Mouse (Mus musculus) CH12F3 (cell line): Measurements from ENCODE around the gene Gpr108.

ENCODE experiments used
- in situ Hi-C: fragments of 300-500 bp; cut with MboI; formaldehyde crosslinking; loops from 2 replicates; pipeline ENCODE4 v1.14.3; 2020; ENCODE audit warnings: low sequenced_read_pairs

The Gpr108 gene

DNA sequence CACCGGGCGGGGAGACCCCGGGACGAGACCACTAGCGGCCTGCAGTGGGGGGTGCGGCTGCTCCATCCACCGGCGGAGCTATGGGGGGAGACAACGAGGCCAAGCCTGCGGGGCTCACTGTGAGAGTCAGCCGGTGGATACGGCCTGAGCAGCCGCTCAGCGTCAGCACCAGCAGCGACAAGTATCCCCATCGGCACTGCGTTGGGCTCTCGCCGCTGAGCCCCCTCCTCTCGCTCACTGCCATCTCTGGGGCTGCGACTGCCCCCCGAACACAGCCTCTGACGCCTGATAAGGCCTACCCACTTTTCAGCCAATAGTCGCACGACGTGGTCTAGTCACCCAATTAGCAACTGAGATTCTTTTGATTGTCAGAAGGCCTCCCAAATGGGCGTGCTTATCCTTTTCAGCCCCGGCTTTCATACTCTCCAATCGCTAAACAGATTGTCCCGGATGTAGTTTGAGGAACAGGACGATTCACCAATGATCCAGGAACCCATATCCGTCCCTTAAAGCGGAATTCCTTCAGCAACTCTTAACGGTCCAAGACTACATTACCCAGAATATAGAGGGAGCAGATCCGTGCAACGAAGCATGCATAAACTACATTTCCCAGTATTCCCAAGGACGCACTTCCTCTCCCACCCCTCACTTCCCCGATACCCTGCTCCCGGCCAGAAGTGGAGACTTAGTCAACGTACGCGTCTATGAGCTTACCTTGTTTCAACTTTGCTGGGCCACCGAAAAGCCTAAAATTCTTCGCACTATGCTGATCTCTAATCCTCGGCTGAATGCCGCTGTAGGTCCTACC, 649 bp downstream of the Gpr108 start:
- in situ Hi-C loops, result loop anchor here (10.0 kb wide), 1 partner anchor 87 kb away; no protein-coding TSS in a partner anchor

DNA sequence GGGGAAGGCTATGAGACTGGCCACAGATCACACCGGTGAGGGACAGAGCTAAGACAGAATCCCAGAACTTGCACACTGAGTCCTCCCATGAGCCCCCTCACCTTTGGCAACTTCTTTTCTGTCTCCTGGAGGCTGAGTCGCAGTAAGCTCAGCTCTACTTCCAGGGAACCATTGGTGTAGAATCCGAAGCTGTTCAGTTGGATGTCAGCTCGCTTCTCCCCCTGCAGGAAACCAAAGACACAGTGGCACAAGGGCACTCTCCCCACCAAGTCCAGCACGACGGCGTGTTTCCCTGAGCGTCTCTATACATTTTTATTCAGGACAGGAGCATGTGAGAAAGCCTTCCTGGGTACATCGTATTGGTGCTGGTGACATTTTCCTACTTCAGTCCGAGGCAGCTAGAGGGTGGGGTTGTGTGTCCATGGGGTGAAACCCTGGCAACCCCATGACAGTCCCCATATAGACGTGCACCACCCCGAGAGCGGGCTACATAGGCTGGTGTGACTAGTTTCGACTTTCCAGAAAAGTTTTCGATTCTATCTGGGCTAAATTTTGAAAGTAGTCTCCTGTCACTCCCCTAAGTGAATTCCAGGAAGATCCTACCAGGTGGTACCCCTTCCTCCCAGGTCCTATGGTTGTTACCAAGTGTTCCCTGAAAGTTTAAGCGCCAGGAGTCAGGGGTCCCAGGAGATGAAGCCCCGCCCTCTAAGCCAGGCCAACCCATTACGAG, 1.4 kb downstream of the Gpr108 start:
- in situ Hi-C loops, result loop anchor here (10.0 kb wide), 1 partner anchor 88 kb away; no protein-coding TSS in a partner anchor

DNA sequence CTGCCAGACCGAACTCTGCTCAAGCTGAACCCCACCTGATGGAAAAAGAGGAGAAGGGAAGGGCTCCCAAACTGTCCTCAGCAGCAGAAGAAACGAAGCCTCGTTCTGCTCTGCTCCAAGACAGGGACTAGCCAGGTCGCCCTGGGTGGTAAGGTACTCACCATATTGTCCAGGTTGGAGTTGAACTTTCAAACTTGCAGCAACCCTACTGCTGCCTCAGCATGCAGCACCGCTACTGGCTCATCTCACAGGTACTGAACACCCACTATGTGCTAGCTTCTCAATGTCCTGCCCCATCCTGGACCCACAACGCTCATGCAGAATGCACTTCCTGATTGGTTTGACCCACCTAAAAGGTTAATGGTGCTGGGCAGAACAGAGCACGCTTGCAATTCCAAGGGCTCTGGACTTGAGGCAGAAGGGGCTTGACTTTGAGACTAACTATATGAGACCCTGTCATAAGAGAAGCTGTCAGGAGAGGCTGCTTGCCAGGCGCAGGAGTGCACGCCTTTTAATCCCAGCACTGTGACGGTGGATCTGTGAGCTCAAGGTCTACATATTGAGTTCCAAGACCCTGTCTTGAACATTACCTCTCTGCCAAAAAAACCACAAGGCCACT, 2.8 kb downstream of the Gpr108 start:
- in situ Hi-C loops, result loop anchor here (10.0 kb wide), 1 partner anchor 89 kb away; no protein-coding TSS in a partner anchor

DNA sequence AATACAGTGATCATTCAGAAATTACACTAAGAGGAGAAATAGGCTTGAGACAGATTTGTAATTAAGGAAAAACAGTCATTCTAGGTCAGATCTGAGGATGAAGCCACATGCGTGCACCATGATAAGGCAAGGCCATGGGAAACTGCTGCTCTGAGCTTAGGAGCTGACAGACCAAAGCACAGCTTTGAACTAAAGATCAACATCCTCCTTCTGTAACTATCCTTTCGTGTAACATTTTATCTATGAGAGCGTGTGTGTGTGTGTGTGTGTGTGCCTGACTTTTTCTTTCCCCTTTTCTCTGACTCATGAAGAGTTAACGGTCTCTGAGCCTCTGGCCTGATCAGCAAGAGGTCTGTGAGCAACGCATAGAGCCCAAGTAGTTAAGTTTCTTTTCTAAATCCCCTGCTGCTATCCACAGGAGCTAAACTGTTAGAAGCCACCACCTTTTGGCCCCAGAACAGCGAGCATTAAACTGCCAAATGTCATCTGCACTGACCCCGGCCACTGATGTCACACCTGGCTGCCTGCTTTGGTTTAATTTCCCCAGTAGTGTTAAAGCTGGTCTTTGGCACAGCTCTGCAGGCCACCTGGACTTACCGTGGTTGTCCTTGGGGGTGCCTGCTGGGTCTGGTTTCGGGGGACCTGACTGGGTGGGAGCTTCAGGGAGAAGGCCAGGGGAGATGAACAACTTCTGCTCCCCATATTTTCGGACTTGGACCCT, 4.4 kb downstream of the Gpr108 start:
- in situ Hi-C loops, result loop anchor here (10.0 kb wide), 1 partner anchor 91 kb away; no protein-coding TSS in a partner anchor

DNA sequence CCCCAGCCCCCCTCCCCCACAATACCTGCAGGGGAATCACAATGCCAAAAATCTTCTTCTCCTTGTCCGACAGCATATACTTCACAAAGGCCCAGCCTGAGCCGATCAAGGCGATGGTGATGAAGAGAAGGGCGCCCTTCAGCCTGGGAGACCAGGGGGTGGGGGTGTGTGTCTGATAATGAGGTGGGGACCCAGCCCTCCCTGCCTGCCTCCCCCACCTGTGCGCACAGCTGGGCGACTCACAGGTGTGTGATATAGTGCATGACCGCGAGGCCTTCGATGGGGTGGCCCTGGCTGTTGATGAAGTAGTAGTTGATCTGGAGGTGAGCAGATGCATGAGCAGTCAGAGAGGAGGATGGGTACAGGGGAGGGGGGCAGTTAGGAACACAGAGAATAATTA, 11.1 kb downstream of the Gpr108 start:
- in situ Hi-C loops, result no loop called here

DNA sequence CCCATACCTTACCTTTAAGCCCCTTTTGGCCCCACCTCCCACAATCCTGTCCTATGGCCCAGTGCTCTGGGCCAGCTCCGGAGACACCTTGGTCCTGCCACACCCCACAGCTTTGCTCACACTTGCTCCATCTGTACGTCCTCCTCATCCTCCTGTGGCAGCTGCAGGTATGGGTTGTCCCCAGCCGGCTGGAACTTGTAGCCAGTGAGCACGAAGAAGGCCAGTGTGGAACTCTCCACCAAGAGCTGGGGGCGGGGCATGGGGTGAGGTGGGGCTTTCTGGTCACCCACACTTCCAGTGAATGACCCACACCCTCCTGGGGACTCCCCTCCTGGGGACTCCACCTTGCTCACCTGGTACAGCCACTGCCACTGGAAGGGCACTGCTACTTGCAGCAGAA, 12.4 kb downstream of the Gpr108 start:
- in situ Hi-C loops, result no loop called here

DNA sequence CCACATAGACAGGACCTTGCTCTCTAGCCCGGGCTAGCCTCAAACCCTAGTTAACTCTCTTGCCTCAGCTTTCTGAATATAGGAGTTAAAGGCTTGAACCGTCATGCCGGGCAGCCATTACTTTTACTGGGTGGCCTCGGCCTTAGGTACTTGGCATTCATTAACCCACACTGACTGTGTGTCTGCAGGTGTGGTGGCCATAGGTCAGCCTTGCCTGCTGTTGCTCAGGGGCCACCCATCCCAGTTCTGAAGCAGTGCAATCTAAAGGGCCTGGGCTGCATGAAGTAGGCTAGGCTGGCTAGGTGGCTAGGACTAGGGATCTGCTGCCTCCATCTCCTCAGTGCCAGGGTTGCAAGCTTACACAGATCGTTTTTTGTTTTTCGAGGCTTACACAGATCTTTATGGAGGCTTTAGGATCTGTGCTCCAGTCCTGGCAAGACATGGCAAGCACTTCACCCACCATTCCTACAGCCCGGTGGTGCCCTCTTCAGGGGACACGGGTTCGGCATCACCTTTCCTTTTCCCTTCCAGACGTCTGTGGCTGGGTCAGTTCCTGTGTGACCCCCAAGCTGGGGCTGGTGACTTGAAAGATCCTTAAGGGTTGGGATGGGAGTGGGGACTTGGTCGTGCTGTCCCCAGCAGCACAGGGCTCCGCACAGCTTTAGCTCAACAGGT, 13.9 kb downstream of the Gpr108 start:
- in situ Hi-C loops, result no loop called here

DNA sequence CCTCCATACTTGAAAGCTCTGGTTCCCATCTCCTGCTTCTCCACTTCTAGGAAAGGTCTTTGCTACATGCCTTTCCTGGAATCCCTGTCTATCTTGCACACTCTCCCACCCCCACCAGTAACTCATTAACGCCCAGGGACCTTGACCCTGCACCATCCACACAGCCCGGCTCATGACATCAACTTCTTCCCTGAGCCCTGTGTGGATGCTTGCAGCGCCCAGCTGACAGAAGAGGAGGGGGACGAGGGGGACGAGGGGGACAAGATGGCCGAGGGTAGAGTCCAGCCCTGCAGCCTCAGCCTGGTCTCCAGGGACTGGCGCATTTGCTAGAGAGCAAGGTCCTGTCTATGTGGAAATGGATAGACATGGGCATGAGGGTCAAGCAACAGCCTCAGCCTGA, 15.2 kb downstream of the Gpr108 start:
- in situ Hi-C loops, result no loop called here

DNA sequence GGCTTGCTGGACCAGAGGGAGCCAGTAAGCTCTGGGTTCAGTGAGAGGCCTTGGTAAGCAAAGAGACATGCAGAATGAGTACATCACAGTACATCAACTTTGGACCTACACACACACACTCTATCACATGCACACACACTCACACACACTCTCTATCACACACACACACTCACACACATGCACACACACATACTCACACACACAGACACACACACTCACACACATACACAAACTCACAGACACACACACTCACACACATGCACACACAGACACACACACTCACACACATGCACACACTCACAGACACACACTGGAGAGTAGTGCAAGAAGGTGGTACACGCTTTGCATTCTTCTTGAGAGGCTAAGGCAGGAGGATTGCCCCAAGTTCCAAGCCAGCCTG, 16.0 kb downstream of the Gpr108 start:
- in situ Hi-C loops, result no loop called here

DNA sequence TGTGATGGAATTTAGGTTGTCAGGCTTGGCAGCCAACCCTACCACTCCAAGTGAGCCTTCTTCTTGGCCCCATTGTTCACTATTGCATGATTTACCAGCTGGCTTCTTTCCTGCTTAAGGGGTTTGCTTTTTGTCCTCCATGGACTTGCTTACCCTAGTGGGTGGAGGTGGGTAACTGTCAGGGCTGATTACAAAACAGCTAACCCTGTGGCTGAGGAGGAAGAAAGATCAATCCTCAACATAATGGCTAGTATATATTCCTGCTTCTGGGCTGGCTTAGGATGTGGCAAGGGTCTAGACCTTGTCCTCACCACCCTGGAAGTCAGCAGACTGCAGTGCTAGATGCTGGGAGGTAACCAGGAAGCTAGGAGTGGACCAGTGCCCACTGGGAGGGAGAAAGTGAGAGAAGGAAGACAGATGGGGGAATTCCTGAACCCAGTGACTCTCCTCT, 16.9 kb downstream of the Gpr108 start:
- in situ Hi-C loops, result no loop called here

DNA sequence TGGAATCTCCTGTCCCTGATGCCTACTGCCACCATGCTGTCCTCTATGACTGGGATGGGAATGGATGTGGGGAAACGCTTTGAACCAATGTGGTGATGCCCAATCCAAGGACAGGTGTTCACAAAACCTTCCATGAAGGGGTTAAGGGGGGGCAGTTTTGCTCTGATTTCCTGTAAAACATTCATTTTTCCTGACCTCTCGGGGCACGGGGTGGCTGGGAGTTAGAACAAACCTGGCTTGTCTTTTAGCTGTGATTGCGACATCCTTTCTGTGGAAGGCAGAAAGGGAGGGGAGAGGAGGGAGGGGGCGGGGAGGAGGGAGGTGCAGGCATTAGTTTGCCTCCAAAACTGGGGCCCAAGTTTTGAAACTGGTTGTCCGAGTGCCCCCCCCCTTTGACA, 17.5 kb downstream of the Gpr108 start:
- in situ Hi-C loops, result no loop called here

DNA sequence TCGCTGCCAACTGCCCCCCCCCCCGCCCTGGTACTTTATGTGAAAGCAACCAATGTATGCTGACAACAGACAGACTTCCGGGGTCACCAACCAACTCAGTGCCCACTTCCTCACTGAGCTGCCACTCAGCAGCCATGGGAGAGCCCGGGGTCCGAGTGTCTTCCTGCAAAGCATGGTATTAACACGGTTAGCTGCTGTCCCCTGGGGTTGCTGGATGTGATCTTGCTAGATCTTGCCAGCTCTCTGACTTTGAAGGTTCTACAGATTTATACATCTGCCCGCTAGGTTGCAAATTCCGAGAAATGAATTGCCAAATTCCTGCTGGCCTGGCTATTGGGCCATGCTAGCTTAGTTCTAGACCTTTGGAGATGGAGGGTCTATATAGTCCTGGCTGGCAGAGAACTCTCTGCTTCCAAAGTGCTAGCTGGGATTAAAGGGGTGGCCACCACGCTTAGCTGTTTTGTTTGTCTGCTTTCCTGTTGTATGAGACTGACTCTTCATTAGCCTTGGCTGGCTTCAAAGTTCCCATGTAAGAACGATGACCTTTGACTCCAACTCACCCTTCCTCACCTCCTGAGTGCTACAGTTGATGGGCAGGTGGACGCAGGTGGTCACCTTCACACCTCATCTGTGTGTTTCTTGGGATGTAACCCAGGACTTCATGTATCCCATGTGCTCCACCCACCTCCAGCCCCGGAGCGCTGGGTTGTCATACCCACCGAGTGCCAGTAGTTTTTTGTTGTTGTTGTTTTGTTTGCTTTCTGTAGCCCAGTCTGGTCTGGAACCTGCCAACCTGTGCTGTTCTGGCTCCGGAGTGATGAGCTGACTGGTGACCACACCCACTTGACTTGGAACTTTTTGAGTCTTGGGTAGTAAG, 18.2 kb downstream of the Gpr108 start:
- in situ Hi-C loops, result no loop called here

DNA sequence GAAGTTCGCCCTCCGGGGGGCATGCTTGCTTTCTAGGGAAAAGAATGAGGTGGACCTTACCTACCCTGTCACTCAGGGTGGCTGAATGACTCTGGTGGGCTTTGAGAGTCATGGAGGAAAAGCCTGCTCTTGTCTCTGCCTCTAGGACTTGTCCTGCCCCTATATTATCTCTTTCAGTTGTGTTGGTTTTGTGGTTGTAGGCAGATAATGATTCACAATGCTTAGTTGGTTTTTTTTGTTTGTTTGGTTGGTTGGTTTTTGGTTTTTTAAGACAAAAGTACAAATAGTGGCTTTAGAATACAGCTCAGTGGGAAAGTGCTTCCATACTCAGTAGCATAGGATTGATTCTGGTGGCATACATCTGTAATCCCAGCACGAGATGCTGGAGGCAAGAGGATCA, 19.4 kb downstream of the Gpr108 start:
- in situ Hi-C loops, result no loop called here

DNA sequence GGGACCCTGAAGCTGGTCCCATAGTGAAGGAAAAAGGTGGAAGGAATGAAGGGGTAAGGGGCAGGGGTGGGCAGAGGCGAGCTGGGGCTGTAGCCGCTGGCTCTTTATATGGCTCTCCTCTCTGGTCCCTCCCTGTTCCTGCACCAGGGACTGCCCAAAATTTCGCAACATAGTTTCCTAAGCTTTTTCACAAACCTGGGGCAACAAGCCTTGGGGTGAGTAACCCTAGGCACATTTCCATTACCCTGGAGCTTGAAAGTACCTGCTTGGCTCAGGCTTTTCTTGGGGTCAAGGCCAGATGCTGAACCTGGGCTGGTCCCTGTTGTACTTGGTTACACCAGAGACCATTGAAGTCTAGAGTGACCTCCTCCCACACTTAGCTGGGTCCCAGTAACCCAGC, 20.2 kb downstream of the Gpr108 start, which contains the start of gene C3:
Gene C3, minus strand, starts transcription at position 123 of the 400 bp plus-strand sequence.
- in situ Hi-C loops, result no loop called here

DNA sequence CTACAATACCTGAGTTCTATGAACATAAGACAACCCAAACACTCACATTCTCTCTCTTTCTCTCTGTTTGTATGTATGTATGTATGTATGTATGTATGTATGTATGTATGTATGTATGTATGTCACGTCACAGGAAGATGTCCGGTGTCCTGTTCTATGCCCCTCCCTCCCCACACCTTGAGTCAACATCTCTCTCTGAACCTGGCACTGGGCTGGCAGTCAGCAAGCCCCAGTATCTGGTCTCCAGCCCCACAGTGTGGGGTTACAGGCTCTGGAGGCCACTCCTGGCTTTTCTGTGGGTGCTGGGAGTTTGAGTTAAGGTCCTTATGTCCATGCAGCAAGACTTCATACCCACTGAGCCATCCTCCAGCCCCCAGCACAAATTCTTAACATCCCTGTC, 20.8 kb downstream of the Gpr108 start:
- in situ Hi-C loops, result no loop called here

DNA sequence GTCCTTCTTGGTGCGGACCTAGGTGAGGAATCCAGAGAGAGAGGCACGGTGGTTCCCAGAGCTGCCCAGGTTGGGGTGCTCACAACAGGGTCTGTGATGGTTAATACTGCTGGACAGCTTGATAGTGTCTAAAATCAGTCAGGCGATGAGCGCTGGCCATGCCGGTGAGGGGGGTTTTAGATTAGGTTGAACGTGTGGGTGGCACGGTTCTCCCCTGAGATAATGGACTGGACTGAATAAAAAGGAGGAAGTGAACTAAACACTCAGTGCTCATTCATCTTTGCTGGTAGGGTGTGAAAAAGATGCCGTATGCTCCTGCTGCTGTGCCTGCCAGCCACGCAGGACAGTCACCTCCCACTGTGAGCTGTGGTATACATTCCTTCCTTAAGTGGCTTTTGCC, 24.9 kb downstream of the Gpr108 start:
- in situ Hi-C loops, result no loop called here

DNA sequence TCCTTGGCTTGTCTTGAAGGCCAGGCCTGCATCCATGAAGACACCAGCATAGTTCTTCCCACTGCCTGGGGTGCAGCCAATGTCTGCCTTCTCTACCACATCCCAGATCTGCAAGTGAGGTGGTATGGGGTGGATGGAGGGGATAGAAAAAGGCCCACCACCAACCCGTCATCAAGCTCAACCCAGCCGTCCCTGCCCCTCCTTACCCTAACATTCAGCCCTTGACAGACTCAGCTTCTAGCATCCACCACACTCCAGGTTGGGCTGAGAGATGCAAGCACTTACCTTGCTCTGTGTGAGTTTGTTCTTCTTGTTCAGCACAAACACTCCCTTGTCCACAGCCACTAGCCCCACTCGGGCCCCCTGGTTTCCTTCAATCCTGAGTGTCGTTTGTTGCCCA, 26.3 kb downstream of the Gpr108 start:
- in situ Hi-C loops, result no loop called here

DNA sequence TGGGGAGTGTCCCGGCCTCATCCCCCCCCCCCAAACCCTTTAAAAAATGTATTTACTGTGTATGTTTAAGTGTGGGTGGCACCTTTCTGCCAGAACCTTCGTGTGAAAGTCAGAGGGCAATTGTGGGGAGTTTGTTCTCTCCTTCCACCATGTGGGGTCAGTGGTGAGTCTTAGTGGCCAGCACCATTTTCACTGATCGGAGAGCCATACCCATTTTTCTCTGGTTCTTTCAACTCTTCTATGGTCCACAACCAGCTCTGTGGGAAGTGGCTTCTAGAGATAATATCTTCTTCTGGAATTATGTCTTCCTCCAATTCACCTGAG, 28.4 kb downstream of the Gpr108 start:
- in situ Hi-C loops, result no loop called here

DNA sequence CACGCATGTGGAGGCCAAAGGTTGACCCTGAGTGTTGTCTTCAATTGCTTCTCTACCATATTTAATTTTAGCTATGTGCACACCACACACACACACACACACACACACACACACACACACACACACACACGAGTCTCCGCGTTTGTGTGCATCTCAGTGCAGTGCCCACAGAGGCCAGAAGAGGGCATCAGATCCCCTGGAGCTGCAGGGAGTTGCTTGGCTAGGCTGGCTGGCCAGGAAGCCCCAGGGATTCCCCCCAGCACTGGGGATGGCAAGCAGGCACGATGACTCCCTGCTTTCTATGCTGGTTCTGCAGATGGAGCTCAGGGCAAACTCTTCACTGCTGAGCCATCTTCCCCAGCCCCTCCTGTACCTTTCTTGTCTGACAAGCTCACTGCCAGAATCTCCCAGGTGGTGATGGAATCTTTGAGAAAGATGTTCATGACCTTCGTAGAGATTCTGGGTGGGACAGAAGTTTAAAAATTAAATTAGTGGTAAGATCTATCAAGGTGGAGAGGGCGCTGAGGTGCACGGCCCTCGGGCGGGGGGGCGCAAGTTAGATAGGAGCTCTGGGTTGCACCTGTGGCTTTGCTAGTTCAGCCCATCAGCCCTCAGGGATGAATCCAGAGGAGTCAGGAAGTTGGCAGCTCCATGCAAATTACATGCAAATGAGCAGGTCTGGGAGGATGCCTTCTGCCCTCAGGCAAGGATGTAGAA, 28.9 kb downstream of the Gpr108 start:
- in situ Hi-C loops, result no loop called here
